Mouse (Mus musculus): Measurements from ENCODE around the gene Sez6l2.
A peak's percentile ranks its signal among the peaks of the same experiment; 100 is the strongest.

The Sez6l2 gene

GRCm38 (mm10) chr7:126961095-126961494, 10.7 kb downstream of the Sez6l2 start:
- DNase-seq (ENCODE audit: low spot score), result no peak

GRCm38 (mm10) chr7:126961965-126962364, 11.6 kb downstream of the Sez6l2 start:
- no peak for DNase-seq (ENCODE audit: low spot score)

- no peak for DNase-seq (ENCODE audit: low spot score)
Observed at GRCm38 (mm10) chr7:126963548-126964286, 13.4 kb downstream of the Sez6l2 start.

- DNase-seq (ENCODE audit: low spot score), result no peak
Observed at GRCm38 (mm10) chr7:126965568-126965967, 15.2 kb downstream of the Sez6l2 start.

- peak; percentile 54 for DNase-seq (ENCODE audit: low spot score)
Observed at GRCm38 (mm10) chr7:126967361-126967760, 17.0 kb downstream of the Sez6l2 start.

- peak; percentile 34 for DNase-seq (ENCODE audit: low spot score)
Observed at GRCm38 (mm10) chr7:126975493-126975892, 25.1 kb downstream of the Sez6l2 start.

- no peak for DNase-seq (ENCODE audit: low spot score)
Observed at GRCm38 (mm10) chr7:126975893-126975949, 25.4 kb downstream of the Sez6l2 start, which contains the start of gene Cdipt. TSS of gene Cdipt (plus strand) at chr7:126975914.

GRCm38 (mm10) chr7:126975950-126976866, 25.8 kb downstream of the Sez6l2 start, which contains the start of gene Cdiptos:
TSS of gene Cdiptos (minus strand) at chr7:126976098.
- peak; percentile 91 for DNase-seq (ENCODE audit: low spot score)

GRCm38 (mm10) chr7:126976878-126977459, 26.6 kb downstream of the Sez6l2 start:
- no peak for DNase-seq (ENCODE audit: low spot score)

- DNase-seq (ENCODE audit: low spot score), result no peak
Observed at GRCm38 (mm10) chr7:126978841-126979240, 28.5 kb downstream of the Sez6l2 start.

- no peak for DNase-seq (ENCODE audit: low spot score)
Observed at GRCm38 (mm10) chr7:126981601-126982000, 31.2 kb downstream of the Sez6l2 start.

- no peak for DNase-seq (ENCODE audit: low spot score)
Observed at GRCm38 (mm10) chr7:126982054-126982453, 31.7 kb downstream of the Sez6l2 start.

GRCm38 (mm10) chr7:126983113-126983512, 32.8 kb downstream of the Sez6l2 start:
- DNase-seq (ENCODE audit: low spot score), result no peak

- DNase-seq (ENCODE audit: low spot score), result no peak
Observed at GRCm38 (mm10) chr7:126984667-126985444, 34.5 kb downstream of the Sez6l2 start.

- DNase-seq (ENCODE audit: low spot score), result no peak
Observed at GRCm38 (mm10) chr7:126986319-126986718, 36.0 kb downstream of the Sez6l2 start.

- DNase-seq (ENCODE audit: low spot score), result no peak
Observed at GRCm38 (mm10) chr7:126988816-126989215, 38.5 kb downstream of the Sez6l2 start.

GRCm38 (mm10) chr7:126996449-126996848, 46.1 kb downstream of the Sez6l2 start:
- DNase-seq (ENCODE audit: low spot score), result no peak

- DNase-seq (ENCODE audit: low spot score), result no peak
Observed at GRCm38 (mm10) chr7:126999568-126999967, 49.2 kb downstream of the Sez6l2 start.

GRCm38 (mm10) chr7:127003620-127004019, 53.3 kb downstream of the Sez6l2 start:
- no peak for DNase-seq (ENCODE audit: low spot score)

GRCm38 (mm10) chr7:127004122-127004875, 53.9 kb downstream of the Sez6l2 start:
- DNase-seq (ENCODE audit: low spot score), result no peak

GRCm38 (mm10) chr7:127007313-127008024, 57.1 kb downstream of the Sez6l2 start:
- no peak for DNase-seq (ENCODE audit: low spot score)

All from ovary, adult 18-20 months (tissue).